Mouse (Mus musculus) Muller cell, postnatal 12 days (primary cell): Measurements from ENCODE around the gene Mrpl48.

ENCODE experiments used
- DNase-seq: peaks from one replicate; pipeline ENCODE4 v3.0.0-alpha.2; 2015; ENCODE audit errors: inconsistent ontology term

Mrpl48 gene

DNA sequence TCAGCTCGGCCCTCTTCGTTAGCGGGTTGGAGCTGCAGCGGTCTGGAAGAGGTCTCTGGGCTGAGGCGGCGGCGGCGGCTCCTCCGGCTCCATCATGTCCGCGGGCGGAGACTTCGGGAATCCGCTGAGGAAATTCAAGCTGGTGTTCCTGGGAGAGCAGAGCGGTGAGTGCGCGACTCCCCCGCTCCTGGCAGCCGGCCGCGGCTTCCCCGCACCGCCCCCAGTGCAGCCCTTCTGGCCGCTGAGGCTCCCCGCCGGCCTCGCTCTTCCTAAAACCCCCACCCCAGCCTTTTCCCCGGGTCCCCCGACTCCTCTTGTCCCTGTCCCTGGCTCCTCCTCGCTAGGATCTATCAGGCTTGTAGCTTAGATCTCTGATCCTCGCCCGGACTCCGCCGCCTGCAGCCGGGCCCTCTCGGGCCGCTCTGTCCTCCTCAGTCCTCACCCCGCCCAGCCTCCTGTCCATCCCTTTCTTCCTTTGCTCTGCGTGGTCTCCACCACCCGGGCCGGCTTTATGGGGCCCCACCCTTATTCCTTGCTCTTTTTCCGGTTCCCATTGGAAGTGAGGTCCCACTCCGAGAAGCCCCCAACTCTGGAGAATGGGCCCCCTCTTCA, at the start of gene Mrpl48:
Gene Mrpl48, minus strand, starts transcription at position 172 of the 612 bp plus-strand sequence.
- peak; percentile 72 for DNase-seq

DNA sequence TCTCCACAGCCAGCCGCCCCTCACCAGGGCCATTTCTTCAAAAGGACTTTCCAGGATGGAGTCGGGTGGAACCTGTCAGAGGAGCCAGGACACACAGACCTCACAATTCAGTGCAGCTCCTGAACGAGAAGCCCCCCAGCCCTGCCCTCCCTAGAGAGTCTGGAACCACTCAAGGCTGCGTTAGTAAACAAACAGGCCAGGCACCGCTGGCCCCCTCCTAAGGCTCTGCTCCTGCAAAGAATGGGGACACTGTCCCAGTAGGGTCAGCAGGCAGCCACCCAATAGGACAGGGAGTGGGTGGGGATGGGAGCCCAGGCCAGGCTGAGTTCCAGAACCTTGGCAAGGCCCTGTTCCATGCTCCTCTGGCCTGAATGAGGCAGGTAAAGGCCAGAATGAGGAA, 48.6 kb upstream of the Mrpl48 start:
- peak; percentile 81 for DNase-seq

DNA sequence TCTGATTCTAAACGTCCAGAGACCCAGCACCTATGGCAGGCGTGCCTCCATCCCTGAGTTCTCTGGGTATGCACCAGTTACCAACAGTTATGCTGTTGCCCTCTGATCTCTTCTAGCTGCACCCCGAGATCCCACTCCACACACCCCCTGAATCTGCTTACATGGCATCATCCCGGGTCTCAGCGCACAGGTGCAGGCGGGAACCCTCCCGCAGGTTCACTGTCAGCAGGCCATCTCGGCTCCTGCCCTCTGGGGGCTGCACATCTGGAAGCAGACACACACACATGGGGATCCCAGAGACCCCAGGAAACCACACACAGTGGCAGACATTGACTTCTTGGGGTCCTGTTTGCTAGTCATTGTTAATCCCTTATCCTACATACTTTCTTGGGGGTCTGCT, 46.3 kb upstream of the Mrpl48 start:
- no peak for DNase-seq

DNA sequence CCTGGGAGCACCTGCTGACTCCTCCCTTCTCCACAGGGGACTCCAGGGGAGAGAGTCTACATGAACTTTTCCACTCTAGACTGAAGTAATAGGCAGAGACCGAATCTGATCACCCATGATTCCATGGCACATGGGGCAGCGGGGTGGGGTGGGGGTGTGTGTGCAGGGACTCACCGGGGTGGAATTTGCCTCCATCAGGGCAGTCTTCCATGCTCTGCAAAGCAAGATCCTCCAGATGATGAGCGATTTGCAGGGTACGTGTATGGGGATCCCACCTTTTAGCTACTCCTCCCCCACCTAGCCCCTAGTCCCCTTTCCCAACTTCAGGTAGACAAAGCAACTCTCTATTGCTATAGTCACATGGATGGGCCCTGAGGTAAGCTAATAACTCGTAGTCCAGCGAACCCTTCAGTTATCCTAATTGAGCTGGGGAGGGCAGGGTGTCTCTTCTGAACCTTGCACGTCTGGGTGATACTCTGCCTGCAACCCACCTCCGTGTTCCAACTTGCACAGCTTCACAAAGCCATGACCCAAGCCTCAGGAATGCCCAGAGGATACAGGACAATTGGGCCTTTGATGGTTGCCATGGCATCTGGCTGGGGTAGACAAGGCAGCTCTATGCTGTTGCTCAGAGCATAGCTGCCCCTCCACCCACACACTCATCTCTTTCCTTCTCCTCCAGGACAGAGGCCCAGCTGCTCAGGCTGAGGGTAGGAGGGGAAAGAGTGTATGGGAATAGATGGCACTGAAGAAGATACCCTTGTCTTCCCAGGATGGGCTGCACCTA, 45.6 kb upstream of the Mrpl48 start:
- peak; percentile 97 for DNase-seq

DNA sequence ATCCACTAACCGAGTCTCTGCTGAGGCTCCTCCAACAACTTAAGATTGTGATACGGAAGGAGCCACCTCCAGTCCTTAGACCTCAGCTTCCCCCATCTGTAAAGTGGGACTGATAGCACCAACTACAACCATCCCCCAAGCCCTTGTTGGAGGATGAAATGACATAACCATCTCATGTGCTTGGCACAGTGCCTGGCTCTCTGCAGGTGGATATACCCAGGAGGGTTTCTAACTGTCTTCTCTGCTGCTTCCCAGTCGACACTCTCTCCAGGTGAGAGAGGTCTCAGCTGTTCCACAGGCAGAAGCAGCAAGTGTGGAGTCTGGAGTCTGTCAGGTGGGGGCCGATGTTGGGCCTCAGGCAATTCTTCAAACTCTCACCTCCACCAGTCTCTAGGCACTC, 42.9 kb upstream of the Mrpl48 start:
- DNase-seq: no peak

DNA sequence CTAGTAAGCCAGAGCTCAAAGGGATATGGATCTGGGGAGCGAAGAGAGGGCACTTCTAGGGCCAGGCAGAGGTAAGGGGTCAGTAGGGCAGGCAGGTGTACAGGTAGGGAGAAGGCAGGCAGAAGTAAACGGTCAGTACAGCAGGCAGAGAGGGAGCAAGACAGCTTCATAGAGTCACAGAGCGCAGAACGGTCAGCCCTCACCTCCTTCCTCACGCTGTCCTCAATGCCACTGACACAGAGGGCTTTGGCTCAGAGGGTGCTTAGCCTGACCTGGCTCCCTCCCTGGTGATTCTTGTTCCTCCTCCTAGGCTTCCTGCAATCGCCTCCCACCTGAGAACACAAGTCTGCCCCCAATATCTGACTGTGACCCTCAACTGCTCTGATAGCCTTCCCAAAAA, 42.3 kb upstream of the Mrpl48 start:
- DNase-seq: no peak

DNA sequence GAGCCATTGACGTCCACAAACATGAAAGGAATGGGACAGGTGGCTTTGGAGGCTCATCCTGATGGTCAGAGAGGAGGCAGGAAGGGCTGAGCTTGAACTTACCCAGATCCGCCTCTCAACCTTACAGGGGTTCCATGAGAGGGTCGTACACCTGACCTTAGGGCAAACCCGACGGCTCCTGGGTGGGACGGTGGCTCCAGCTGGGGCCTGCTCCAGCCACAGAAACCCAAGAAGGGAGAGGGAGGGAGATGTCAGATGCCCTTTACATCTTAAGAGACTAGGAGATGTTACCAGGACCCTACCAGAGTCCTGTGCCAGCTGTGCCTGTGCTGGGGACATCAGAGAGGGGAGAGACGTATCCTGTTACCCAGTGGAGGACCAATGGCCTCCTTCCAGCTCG, 41.7 kb upstream of the Mrpl48 start:
- DNase-seq: no peak

DNA sequence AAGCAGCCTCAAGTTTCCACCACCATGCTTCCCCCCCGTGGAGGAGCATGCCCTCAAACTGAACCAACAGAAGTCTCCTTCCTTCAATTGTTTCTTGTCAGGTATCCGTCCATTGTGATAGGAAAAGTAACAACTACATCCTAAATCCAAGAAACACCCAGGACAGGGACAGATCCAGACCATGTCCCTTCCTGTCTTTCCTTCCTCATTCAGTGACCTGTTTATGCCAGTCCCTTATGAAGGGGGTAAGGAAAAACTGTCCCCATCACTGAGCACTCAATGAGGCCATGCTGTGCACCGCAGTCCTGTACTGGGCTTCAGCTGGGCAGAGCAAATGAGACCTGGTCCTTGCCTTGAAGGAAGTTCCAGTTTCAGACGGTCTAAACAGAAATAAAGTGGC, 41.0 kb upstream of the Mrpl48 start:
- DNase-seq: no peak

DNA sequence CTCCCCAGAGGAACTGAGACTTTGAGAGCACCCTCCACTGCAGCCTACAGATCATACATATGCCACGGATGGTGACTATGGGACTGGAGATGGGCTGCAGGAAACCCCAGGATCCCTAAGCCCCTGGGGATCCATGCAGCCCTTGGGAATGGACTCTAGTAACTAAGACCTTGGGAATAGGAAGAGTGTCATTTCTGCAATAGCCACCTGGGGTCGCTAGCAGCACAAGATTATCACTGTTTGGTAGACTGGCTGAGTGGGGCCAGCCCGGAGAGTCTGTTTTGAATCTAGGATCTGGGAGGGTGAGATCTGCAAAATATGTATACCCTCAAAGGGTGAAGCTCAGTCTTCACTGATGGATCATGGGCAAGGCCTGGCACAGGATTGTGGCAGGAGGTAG, 37.0 kb upstream of the Mrpl48 start:
- DNase-seq: peak; percentile 68

DNA sequence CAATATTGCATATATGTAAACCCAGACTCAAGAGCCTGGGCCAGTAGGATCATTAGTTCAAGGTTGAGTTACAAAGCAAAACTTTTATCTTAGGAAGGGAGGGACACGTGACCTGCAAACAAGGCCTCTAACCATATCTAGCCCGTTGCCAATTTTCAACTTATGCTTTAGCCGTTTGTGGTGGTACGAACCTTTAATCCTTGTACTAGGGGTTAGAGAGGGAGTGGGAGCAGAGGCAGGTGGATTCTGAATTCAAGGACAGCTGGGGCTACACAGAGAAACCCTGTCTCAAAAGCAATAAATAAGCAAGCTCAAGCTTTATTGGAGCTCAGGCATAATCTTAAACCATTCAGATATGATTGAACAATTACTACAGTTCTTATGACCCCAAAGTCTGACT, 34.3 kb upstream of the Mrpl48 start:
- DNase-seq: no peak

DNA sequence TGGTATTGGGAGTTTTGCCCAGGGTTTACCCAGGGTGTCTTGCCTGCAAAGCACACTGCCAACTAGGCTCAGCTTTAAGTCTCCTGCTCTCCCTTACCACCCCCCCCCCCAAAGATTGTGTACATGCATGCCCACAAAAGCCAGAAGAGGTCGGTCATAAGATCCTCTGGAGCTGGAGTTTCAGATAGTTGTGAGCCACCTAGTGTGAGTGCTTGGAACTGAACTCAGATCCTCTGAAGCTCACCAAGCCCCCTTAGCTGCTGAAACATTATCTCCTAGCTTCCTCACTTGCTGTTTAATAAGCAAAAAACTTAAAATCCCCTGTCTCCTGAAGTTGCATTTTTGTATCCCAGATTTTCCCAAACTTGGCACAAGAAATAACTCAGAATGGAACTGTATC, 29.6 kb upstream of the Mrpl48 start:
- no peak for DNase-seq

DNA sequence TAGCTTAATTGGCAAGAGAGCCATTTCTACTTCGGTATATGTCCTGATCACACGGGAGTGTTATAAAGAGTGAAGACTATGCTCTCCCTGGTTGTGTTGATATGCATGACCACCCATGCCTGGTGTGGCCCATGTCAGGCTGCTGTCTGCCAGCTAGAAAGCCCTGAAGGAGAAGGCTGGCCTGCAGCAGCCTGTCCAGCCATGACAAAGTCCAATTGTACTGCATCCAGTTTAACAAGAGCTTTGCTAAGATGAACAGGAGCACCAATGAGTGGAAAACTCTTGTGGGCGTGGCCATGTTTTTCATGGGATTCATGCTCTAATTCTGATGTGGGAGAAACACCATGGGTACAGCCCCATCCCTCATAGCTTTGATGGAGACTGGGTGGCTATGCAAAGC, 16.4 kb upstream of the Mrpl48 start:
- DNase-seq: no peak

DNA sequence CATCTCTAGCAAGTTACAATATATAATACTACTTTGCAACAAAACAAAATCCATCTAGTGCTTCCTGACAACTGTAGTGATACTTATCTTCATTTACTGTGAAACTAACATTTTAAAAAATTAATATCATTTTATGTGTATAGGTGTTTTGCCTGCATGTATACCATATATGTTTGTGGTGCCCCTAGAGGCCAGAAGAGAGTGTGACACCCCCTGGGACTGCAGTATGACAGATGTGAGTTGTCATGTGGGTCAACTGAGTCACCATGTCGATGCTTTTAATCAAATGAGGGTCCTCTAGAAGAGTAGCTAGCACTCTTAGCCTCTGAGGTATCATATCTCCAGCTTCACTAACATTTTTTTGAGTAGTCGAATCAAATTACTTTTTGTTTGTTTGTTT, 14.2 kb upstream of the Mrpl48 start:
- DNase-seq: no peak

DNA sequence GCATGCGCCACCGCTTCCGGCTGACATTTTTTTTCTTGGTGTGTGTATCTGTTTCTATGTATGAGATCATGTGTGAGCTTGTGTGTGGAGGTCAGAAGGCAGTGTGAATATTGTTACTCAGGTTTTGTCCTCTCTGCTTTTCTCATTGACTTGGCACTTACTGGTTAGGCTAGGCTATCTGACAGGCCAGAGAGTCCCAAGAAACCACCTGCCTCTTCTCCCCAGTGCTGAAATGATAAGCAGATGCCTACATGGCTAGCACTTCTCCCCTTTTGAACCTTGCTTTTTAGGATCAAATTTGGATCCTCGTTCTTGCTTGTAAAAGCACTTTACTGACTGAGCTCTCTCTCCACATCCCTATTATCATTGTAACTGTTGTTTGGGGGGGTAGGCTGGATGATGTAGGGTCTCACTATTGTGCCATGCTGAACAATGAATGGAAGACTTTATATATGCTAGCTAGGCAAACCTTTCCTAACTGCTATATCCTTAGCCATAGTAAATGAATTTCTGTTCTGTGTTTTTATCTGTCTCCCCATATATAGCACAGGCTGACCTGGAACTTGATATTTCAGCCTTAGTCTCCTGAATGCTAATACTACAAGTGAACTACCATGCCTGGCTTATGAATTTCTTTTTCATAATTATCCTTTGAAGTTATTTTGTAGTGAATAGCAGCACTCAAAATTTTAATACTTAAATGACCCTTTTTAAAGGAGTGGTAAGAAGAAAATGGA, 8.2 kb upstream of the Mrpl48 start:
- no peak for DNase-seq

DNA sequence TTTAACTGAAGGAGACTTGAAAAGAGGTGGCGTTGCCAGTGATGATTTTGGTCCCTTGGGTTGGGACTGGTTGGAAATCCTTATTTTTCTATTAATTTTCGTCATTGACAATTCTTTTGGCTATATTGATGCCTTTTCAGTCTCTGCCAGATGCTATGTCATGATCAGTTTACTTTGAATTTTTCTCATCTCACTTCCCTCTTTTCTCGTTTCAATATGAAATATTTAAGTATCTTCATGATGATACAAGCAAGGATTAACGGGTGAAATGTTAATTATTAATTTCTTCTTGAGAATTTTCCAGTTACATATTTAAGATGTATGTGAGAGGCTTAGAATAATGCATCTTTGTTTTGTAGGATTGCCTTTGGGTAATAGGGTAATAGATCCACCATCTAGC, 809 bp upstream of the Mrpl48 start:
- no peak for DNase-seq

DNA sequence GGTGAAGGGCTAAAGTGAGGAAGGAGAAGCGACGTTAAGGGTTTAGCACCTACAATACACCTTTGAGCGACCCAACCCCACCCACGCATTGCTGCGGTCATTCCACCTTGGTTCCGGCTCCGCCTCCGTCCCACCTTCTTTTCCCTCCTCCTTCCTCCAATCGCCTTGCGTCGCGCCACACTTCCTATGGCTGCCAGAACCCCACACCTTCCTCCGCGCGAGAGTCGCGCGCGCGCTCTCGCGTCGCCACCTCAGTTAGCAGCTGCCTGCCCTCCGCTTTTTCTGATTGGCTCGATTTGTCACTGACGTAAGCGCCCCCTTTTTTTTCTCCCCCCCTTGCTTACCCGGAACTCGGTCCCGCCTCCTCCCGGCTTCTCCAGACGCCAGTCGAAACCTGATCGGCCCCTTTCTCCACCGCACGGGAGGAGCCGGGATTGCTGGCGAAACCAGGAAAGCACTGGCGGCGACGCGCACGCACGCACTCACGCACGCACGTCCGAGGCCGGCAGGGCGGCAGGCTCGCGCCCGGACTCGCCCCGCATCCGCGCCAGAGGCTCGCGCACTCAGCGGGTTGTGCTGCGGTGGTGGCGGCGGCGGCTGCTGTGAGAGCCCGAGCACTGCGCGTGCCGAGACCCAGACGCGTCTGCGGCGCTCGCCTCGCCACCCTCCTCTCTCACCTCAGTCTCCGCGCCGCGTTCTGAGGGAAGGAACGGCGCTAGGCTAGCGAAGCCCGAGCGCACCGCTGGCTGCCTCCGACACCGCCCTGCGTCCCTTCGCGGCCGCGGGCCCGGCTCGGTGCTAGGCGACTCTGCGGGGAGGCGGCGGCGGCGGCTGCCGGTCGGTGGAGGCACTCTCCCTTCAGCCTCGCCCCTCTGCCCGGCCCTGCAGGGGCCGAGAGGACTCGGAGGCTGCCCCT, 629 bp downstream of the Mrpl48 start, which contains the start of gene Rab6a:
Gene Rab6a, plus strand, starts transcription at position 197 of the 916 bp plus-strand sequence.
- peak; percentile 100 for DNase-seq

DNA sequence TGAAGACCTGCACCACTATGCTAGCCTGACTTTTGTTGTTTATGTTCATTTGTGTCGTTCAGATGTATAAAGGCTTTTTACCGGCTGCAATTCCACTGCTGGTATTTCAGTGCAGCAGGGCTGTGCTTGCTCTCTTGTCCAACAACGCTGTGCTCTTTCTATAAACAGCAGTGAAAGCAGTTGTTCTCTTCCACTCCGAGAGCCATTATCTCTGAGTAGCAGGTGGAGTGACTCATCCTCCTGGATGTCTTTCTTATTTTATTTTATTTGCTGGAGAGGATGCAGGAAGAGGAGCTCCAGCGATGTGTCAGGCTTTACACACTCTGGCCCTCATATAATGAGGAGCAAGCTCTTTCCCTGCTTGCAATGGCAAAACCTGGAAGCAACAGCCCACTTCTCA, 7.9 kb downstream of the Mrpl48 start:
- DNase-seq: no peak

DNA sequence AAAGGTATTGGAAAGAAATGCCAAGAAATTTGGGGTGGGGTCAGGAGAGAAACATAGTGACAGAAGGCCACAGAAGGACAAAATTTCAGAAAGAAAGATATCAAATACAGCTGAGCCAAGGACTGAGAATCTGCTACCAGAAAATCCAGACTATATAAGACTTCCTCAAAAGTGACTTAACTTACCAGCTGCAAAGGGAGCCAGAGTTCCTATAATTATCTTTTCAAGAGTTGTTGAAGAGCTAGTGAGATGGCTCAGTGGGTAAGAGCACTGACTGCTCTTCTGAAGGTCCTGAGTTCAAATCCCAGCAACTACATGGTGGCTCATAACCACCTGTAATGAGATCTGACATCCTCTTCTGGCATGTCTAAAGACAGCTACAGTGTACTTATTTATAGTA, 14.8 kb downstream of the Mrpl48 start:
- no peak for DNase-seq

DNA sequence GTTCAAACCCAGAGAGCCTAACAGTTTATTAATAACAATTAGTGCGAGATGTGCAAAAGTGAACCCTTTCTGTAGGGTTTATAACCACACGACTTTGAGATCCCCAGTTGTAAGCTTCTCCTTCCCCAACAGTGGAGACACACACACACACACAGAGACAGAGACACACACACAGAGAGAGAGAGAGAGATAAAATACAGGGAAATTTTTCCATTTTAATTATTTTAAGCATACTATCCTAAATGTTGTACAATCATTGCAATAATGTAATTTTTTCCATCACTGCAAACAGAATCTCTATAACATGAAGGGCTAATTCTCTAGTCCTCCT, 16.6 kb downstream of the Mrpl48 start:
- DNase-seq: no peak

DNA sequence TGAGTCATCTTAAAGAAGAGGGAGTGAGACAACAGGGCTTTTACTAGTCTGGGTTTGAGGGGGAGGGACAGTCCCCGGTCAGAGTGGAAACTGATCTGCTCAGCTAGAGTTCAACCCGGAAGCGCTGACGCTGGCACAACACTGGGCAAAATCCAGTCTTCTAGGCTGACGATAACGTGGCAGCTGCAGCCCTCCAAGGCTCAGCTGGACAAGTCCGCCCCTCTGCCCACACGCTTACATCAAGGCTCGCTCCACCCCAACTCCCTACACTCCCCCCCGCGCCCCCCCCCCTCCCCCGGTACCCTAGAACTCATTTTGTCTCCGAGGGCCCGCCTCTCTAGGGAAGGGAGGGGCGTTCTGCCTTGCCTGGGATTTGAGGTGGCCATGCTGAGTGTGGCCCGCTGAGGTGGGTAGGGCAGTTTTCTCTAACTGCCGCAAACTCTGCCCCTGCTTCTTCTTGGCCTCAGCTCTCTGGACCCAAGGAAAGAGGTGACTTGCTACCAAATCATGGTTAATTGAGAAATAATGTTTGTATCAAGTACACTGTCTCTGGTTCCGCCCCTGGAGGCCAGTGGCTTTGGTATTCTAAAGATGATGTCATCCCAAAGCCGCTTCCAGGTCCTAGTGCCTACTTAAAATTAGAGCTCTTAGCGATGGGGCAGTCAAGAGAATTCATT, 17.1 kb downstream of the Mrpl48 start:
- DNase-seq: peak; percentile 95

DNA sequence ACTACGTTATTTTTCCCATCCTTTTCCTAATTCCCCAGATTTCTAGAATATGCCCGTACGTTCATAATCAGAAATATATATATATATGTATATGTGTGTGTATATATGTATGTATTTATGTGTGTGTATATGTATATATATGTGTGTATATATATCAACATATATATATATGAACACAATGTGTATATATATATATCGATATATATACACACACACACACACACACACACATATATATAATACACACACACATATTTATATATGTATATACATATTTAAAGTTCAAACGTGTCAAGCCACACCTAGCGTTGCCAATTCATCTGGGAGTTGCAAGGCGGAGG, 17.6 kb downstream of the Mrpl48 start:
- DNase-seq: no peak
